Mouse (Mus musculus) CD4-positive, CD25-positive, alpha-beta regulatory T cell, adult 2 months (primary cell): ENCODE measurements around the gene Amt.
"Not testable (repeated sequence)": the region's sequence is repeated elsewhere in the genome, so short reads cannot be mapped to it uniquely, and the experiment has no call there.

ENCODE experiments used
- DNase-seq: peaks from one replicate; pipeline ENCODE4 v3.0.0-alpha.2; 2012; ENCODE audit warnings: low read depth, low spot score

Amt gene

GRCm38 (mm10) chr9:108280071-108280828, 16.4 kb upstream of the Amt start:
- no peak for DNase-seq

GRCm38 (mm10) chr9:108284410-108284809, 12.2 kb upstream of the Amt start:
- DNase-seq: peak; percentile 90

- not testable (repeated sequence) for DNase-seq
Measured at GRCm38 (mm10) chr9:108287526-108288238, 9.0 kb upstream of the Amt start.

GRCm38 (mm10) chr9:108289347-108289746, 7.3 kb upstream of the Amt start:
- DNase-seq: no peak

GRCm38 (mm10) chr9:108290016-108290750, 6.5 kb upstream of the Amt start, which contains the start of gene Nicn1:
Nicn1 (plus strand) TSS chr9:108290429.
- DNase-seq: peak; percentile 95

GRCm38 (mm10) chr9:108290773-108291172, 5.9 kb upstream of the Amt start:
- no peak for DNase-seq

- no peak for DNase-seq
Measured at GRCm38 (mm10) chr9:108301853-108302252, 5.2 kb downstream of the Amt start.

- DNase-seq: no peak
Measured at GRCm38 (mm10) chr9:108304716-108305115, 8.1 kb downstream of the Amt start.

GRCm38 (mm10) chr9:108305170-108305569, 8.5 kb downstream of the Amt start:
- no peak for DNase-seq

GRCm38 (mm10) chr9:108305629-108306520, 9.2 kb downstream of the Amt start, which contains the start of the genes Rhoa and Tcta:
Rhoa (plus strand) TSS chr9:108306129.
Tcta (minus strand) TSS chr9:108306160.
- peak; percentile 99 for DNase-seq

- DNase-seq: peak; percentile 91
Measured at GRCm38 (mm10) chr9:108306571-108306980, 9.9 kb downstream of the Amt start.

- DNase-seq: peak; percentile 41
Measured at GRCm38 (mm10) chr9:108307021-108307807, 10.6 kb downstream of the Amt start.

- DNase-seq: no peak
Measured at GRCm38 (mm10) chr9:108308141-108308540, 11.5 kb downstream of the Amt start.

GRCm38 (mm10) chr9:108317572-108317971, 20.9 kb downstream of the Amt start:
- peak; percentile 40 for DNase-seq

- DNase-seq: no peak
Measured at GRCm38 (mm10) chr9:108318462-108318861, 21.8 kb downstream of the Amt start.

- DNase-seq: not testable (repeated sequence)
Measured at GRCm38 (mm10) chr9:108322054-108322453, 25.4 kb downstream of the Amt start.

- no peak for DNase-seq
Measured at GRCm38 (mm10) chr9:108324784-108325183, 28.1 kb downstream of the Amt start.

GRCm38 (mm10) chr9:108325811-108326210, 29.2 kb downstream of the Amt start:
- DNase-seq: no peak

- no peak for DNase-seq
Measured at GRCm38 (mm10) chr9:108337848-108338550, 41.3 kb downstream of the Amt start.

GRCm38 (mm10) chr9:108338551-108338885, 41.9 kb downstream of the Amt start:
- peak; percentile 28 for DNase-seq
